Mouse (Mus musculus) embryonic facial prominence, embryonic 12.5 days (tissue): Measurements from ENCODE around the gene Nkx2-2. TPM values are rescaled to one million over a fixed set of nuclear protein-coding genes. Genes with fewer than 3 reads are reported as not detected.
"Not testable (repeated sequence)": the region's sequence is repeated elsewhere in the genome, so short reads cannot be mapped to it uniquely, and the experiment has no call there.

Experiments
- ATAC-seq: fragments of 200-750 bp; cut with Nextera tagmentation; 2 replicates; pipeline ENCODE4 v1.8.0; 2017; ENCODE audit not compliant: insufficient number of reproducible peaks, insufficient read depth, low FRiP score, low TSS enrichment
- H3K27ac ChIP-seq: fragments of 300-500 bp; sonication (generic); 2 replicates; pipeline ENCODE4 v1.5.1; 2016; ENCODE audit warnings: mild to moderate bottlenecking
- H3K27me3 ChIP-seq: fragments of 300-500 bp; sonication (generic); 2 replicates; pipeline ENCODE4 v1.6.1; 2016; ENCODE audit warnings: mild to moderate bottlenecking, moderate library complexity
- H3K36me3 ChIP-seq: fragments of 300-500 bp; sonication (generic); 2 replicates; pipeline ENCODE4 v1.6.1; 2016; ENCODE audit warnings: mild to moderate bottlenecking
- H3K4me1 ChIP-seq: fragments of 300-500 bp; sonication (generic); 2 replicates; pipeline ENCODE4 v1.6.1; 2016
- H3K4me2 ChIP-seq: fragments of 300-500 bp; sonication (generic); replicated peaks from 2 replicates; pipeline ENCODE4 v1.6.1; 2016; ENCODE audit warnings: mild to moderate bottlenecking, moderate library complexity
- H3K4me3 ChIP-seq: fragments of 300-500 bp; sonication (generic); 2 replicates; pipeline ENCODE4 v1.5.1; 2016; ENCODE audit warnings: mild to moderate bottlenecking
- H3K9ac ChIP-seq: fragments of 300-500 bp; sonication (generic); 2 replicates; pipeline ENCODE4 v1.6.1; 2016; ENCODE audit warnings: mild to moderate bottlenecking, moderate library complexity
- H3K9me3 ChIP-seq: fragments of 300-500 bp; sonication (generic); 2 replicates; pipeline ENCODE4 v1.6.1; 2016; ENCODE audit warnings: mild to moderate bottlenecking, moderate library complexity
- WGBS: fragments of 180-500 bp; shearing (Covaris S2); methylation state at CpG from one replicate; pipeline ENCODE4 v1.1.7; 2016; 5-methylcytosine and 5-hydroxymethylcytosine counted together
- polyA plus RNA-seq: library from polyadenylated mRNA; unstranded; fragments of >200 nt; fragmentation: Nextera tagmentation; extraction: Ambion mirVana; gene quantifications from 2 replicates; pipeline ENCODE4 v1.2.1, GENCODE M21; 2016

The Nkx2-2 gene
- polyA plus RNA-seq, 1 experiment from 2014 or later, result 0.33 TPM

DNA sequence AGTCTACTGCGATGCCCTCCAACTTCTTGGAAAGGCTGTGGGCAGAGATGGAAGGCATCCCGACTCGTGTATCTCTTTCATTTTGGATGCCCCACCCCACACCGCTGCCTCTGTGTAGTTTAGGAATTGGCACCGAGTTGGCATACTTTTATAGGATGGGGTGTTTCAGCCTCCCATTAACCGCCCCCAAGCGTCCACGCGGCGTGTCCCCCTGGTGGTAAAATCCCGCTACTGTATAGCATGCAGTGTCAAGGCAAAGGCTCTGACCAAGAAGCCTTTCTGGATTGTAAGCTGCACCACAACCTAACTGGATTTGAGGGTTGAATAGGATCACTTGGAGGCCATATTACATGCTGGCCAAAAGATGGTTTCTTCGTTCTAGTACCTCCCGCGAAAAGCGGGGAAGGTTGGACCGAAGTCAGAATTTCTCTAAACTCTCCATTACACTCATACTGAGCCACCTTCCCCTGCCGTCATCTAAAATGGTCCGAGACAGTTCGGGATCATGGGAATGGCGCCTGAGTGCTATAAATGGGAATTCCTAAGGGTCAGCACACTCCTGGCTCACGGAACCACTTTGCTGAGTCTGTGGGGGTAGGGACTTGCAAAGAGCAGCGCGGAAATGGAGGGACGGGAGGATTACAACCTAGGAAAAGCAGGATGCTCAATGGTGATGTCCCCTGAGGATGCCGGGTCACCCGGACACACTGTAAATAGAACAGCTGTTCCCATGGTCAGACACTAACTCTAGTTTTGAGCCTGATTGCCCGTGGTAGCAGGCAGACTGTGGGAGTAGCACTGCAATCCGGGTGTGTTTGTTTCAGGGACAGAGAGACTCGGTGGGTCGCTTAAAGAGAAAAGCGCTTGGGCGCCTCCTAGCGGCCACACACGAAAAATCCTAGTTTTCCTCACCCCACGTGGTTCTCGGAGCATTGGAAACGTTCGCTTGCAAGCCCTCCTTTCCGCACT, 15.7 kb downstream of the Nkx2-2 start:
- Histone ChIP-seq H3K4me2 (peak overlapping the region; percentile 49), H3K36me3 (no peaks in the 10 kb centered on the region), H3K27ac (no peak overlapping the region), H3K4me3 (peak overlapping the region; percentile 25), H3K4me1 (no peaks in the 10 kb centered on the region), H3K9ac (no peak overlapping the region; the same call in 1 of the 2 replicates), H3K9me3 (no peaks in the 10 kb centered on the region), H3K27me3 (peaks cover 70% of the 10 kb centered on the region)
- WGBS, result 1% methylated on average over 39 of the region's 39 CpGs
- ATAC-seq, result peak; percentile 58

DNA sequence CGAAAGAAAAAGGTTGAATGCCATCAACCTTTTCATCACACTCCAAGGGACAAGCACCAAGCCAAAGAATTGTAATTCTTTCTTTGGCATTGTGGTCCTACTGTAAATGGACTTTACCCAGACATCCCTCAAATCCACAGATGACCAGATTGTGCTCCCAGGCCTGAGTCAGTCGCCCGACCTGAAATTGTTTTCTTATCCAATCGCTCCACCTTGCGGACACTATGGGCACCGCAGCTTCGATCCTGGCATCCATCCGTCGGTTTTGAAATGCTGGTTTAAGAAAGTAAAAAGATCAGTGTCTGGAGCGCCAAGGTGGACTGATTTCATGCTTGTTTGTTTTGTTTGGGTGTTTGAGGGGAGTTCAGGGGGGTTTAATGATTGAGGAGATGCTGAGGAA, 16.4 kb downstream of the Nkx2-2 start:
- 6% methylated on average over 10 of the region's 10 CpGs for WGBS

DNA sequence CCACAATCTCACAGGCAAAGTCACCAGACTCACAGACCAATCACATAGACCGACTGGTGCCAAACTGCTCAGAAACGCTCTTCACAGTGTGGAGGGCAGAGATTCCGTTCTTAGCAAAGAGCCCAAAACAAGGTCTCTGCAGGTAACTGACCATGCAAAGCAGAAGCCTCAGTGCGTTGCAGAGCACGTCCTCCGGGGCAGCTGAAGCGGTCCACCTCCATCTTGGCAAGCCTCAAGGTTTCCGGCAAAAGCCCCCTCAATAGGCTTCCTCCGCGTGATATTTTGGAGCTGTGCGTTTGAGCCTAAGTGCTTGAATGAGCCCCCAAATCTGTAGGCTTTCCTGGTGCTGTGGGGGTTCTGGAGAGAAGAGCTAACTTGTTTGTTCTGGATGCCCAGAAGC, 18.7 kb downstream of the Nkx2-2 start:
- Histone ChIP-seq H3K9me3 (no peaks in the 10 kb centered on the region), H3K27me3 (peaks cover 43% of the 10 kb centered on the region), H3K4me2 (no peak overlapping the region), H3K27ac (no peak overlapping the region), H3K9ac (no peak overlapping the region), H3K4me3 (no peak overlapping the region), H3K4me1 (no peaks in the 10 kb centered on the region), H3K36me3 (no peaks in the 10 kb centered on the region)
- 84% methylated on average over 11 of the region's 11 CpGs for WGBS
- no peak for ATAC-seq

More for the DNA sequence above, 16.4 kb downstream of the Nkx2-2 start:
- Histone ChIP-seq H3K9me3 (no peaks in the 10 kb centered on the region), H3K9ac (no peak overlapping the region), H3K4me1 (no peaks in the 10 kb centered on the region), H3K27ac (no peak overlapping the region), H3K36me3 (no peaks in the 10 kb centered on the region), H3K27me3 (peaks cover 67% of the 10 kb centered on the region), H3K4me3 (peak overlapping the region; percentile 19; the same call in 1 of the 2 replicates), H3K4me2 (peak overlapping the region; percentile 49)
- ATAC-seq, result no peak

DNA sequence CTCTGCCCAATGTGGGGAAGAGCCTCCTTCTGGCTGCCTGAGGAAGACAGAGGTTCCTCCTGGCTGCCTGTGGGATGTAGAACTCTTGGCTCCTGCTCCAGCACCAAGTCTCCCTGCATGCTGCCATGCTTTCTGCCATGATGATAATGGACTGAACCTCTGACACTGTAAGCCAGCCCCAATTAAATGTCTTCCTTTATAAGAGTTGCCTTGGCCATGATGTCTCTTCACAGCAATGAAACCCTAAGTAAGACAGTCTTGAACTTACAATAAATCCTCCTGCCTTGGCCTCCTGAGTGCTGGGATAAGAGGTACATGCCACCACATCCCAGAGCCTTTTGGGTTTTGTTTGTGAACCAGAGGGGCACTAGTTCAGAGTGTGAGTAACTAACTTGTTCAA, 20.3 kb downstream of the Nkx2-2 start:
- H3K27ac ChIP-seq, result no peak overlapping the region
- H3K9me3 ChIP-seq, result no peaks in the 10 kb centered on the region
- no peak overlapping the region for H3K4me2 ChIP-seq
- no peak for ATAC-seq
- H3K9ac ChIP-seq, result no peak overlapping the region
- H3K4me3 ChIP-seq, result no peak overlapping the region
- H3K36me3 ChIP-seq, result no peaks in the 10 kb centered on the region
- no peaks in the 10 kb centered on the region for H3K4me1 ChIP-seq
- H3K27me3 ChIP-seq, result peaks cover 28% of the 10 kb centered on the region

DNA sequence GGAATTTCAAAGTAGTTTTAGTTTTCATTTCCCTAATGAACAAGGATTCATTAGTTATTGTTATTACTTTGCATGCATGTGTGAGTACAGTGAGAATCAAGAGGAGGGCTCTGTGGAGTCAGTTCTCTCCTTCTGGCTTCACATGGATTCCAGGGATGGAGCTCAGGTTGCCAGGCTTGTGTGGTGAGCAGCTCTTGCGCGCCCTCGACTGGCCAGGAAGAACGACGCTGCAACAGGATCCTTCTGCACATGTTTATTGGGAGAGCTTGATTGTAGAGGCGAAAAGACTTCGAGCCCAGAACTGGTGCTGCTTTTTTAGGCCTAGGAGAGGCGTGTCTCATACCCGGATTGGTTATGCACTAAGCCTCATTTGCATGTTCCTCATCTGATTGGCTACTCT, 23.5 kb downstream of the Nkx2-2 start:
- H3K9me3 ChIP-seq, H3K27me3 ChIP-seq, H3K4me3 ChIP-seq, H3K27ac ChIP-seq, H3K4me2 ChIP-seq, ATAC-seq, H3K4me1 ChIP-seq, H3K9ac ChIP-seq, H3K36me3 ChIP-seq: not testable (repeated sequence)
- 83% methylated on average over 9 of the region's 9 CpGs for WGBS

DNA sequence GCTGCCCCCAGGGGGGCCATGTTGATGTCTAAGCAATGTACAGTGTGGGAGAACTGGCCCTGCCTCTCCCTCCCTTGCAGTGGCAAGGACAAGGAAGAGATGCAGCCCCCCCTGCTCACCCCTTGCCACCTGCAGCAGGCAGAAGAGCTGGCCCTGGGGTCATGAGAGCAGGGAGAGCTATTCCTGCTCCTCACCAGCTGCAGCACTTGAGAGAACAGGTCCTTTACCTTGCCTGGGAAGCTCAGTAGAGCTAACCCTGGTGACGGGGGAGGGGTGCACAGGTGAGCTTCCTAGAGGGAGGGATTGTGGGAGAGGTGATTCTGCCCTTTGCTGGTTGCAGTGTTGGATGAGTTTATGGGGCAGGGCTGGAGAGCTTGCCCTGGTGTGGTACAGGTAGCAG, 28.2 kb downstream of the Nkx2-2 start:
- WGBS, result 77% methylated on average over 1 of the region's 1 CpGs
- no peak for ATAC-seq
- H3K27me3 ChIP-seq, result no peaks in the 10 kb centered on the region

DNA sequence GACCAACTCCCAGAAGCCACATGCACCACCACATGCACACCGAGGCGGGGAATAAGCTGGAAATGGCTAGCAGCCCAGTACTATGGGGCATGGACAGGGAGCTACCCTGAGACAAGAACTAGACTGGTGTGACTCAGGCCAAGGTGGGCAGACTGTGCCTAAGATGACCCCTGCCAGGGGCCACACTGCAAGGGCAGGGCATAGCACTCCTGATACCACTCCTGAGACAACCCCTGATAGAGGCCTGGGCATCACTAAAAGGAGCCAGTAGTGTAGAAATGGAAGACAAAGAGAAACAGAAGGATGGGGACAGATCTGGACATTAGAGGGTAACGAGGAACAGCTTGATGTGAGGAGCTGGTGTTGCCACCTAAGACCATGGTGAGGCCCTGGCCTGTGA, 28.7 kb downstream of the Nkx2-2 start:
- Histone ChIP-seq H3K27ac (no peak overlapping the region), H3K36me3 (no peaks in the 10 kb centered on the region), H3K4me2 (no peak overlapping the region), H3K9me3 (no peaks in the 10 kb centered on the region), H3K27me3 (no peaks in the 10 kb centered on the region), H3K4me1 (no peaks in the 10 kb centered on the region), H3K9ac (no peak overlapping the region), H3K4me3 (no peak overlapping the region)
- 75% methylated on average over 3 of the region's 3 CpGs for WGBS
- no peak for ATAC-seq

More for the DNA sequence above, 28.2 kb downstream of the Nkx2-2 start:
- no peaks in the 10 kb centered on the region for H3K9me3 ChIP-seq
- no peaks in the 10 kb centered on the region for H3K36me3 ChIP-seq
- no peak overlapping the region for H3K4me2 ChIP-seq
- no peak overlapping the region for H3K9ac ChIP-seq
- no peak overlapping the region for H3K4me3 ChIP-seq
- H3K27ac ChIP-seq, result no peak overlapping the region
- H3K4me1 ChIP-seq, result no peaks in the 10 kb centered on the region

DNA sequence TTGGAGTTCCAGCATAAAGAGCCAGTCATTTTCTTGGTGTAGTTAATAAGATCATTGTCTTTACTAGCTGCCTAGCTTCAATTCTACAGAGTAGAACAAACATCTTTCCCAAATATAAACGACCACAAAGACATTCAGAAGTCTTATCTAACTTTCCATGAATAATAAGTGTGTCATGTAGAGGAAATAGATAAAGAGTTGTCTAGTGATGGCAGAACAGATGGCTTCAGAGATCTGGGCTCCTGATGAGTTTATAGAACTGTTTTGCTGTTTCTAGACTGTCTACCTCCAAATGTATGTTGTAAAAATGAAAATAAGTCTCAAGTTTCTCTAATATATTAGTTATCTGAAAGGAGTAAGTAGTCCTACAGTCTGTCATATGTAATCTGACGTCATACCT, 41.5 kb downstream of the Nkx2-2 start:
- no peak overlapping the region for H3K4me3 ChIP-seq
- 64% methylated on average over 2 of the region's 2 CpGs for WGBS
- H3K4me1 ChIP-seq, result no peaks in the 10 kb centered on the region
- ATAC-seq, result no peak
- no peaks in the 10 kb centered on the region for H3K27me3 ChIP-seq
- H3K9me3 ChIP-seq, result no peaks in the 10 kb centered on the region
- H3K27ac ChIP-seq, result no peak overlapping the region
- H3K36me3 ChIP-seq, result no peaks in the 10 kb centered on the region
- no peak overlapping the region for H3K4me2 ChIP-seq
- H3K9ac ChIP-seq, result no peak overlapping the region

Other genes with a start within 250 kb of the Nkx2-2 start
- gene Xrn2, start 181.2 kb downstream of the Nkx2-2 start, polyA plus RNA-seq, result 88.4 and 94.0 TPM in 2 replicates
- gene Nkx2-4, start 108.8 kb downstream of the Nkx2-2 start, polyA plus RNA-seq, result 0.42 and 0.55 TPM in 2 replicates
- gene Pax1, start 167.7 kb upstream of the Nkx2-2 start, polyA plus RNA-seq, result 19.3 and 23.8 TPM in 2 replicates